Mouse (Mus musculus) MEL (cell line): ENCODE data around the gene Fasn. TPM values are rescaled to one million over a fixed set of nuclear protein-coding genes. Genes with fewer than 3 reads are reported as not detected.

Experiments used
- DNase-seq: peaks from one replicate; pipeline ENCODE4 v3.0.0; 2011; ENCODE audit warnings: low read depth, low spot score
- H3K27ac ChIP-seq: 2 replicates; pipeline ENCODE4 v1.5.1; 2012; ENCODE audit warnings: low read depth, mild to moderate bottlenecking, control low read depth, low read length, moderate library complexity; ENCODE audit not compliant: control insufficient read depth
- H3K27me3 ChIP-seq, 2 experiments: fragments of 150-350 bp in 1 of 2; sonication (generic) in 1 of 2; 2 replicates each; pipeline ENCODE4 v1.6.1; 2012; ENCODE audit warnings: low read length in 2 of 2, mild to moderate bottlenecking in 2 of 2, improper control_type of control experiment in 1 of 2, moderate library complexity in 1 of 2; ENCODE audit not compliant: insufficient read depth in 2 of 2, control insufficient read depth in 1 of 2
- H3K36me3 ChIP-seq, 2 experiments: 2 replicates each; pipeline ENCODE4 v1.6.1; 2012 to 2014; ENCODE audit warnings: low read length in 2 of 2, improper control_type of control experiment in 1 of 2, inconsistent platforms in 1 of 2, mild to moderate bottlenecking in 1 of 2; ENCODE audit not compliant: insufficient read depth in 2 of 2, control insufficient read depth in 1 of 2
- H3K4me1 ChIP-seq, 2 experiments: fragments of 150-350 bp in 1 of 2; sonication (generic) in 1 of 2; 2 replicates each; pipeline ENCODE4 v1.6.1; 2012; ENCODE audit warnings: low read length in 2 of 2, improper control_type of control experiment in 1 of 2, mild to moderate bottlenecking in 1 of 2; ENCODE audit not compliant: insufficient read depth in 2 of 2, control insufficient read depth in 1 of 2
- H3K4me3 ChIP-seq, 2 experiments: fragments of 150-350 bp in 1 of 2; sonication (generic) in 1 of 2; 2 replicates each; pipeline ENCODE4 v1.5.1; 2012; ENCODE audit warnings: low read depth in 2 of 2, low read length in 2 of 2, mild to moderate bottlenecking in 2 of 2, moderate library complexity in 2 of 2, control low read depth in 1 of 2, improper control_type of control experiment in 1 of 2; ENCODE audit not compliant: control insufficient read depth in 1 of 2, insufficient read depth in 1 of 2
- H3K79me2 ChIP-seq: 2 replicates; pipeline ENCODE4 v1.6.1; 2012; ENCODE audit warnings: mild to moderate bottlenecking, low read length, moderate library complexity; ENCODE audit not compliant: control insufficient read depth, poor library complexity, insufficient read depth
- H3K9ac ChIP-seq: 2 replicates; pipeline ENCODE4 v1.6.1; 2012; ENCODE audit warnings: low read depth, mild to moderate bottlenecking, control low read depth, low read length, moderate library complexity; ENCODE audit not compliant: control insufficient read depth, poor library complexity, severe bottlenecking
- H3K9me3 ChIP-seq: fragments of 150-350 bp; sonication (generic); replicated peaks from 2 replicates; pipeline ENCODE4 v1.6.1; 2012; ENCODE audit warnings: mild to moderate bottlenecking, low read length, improper control_type of control experiment, moderate library complexity; ENCODE audit not compliant: insufficient read depth
- BHLHE40 ChIP-seq: IDR thresholded peaks from 2 replicates; pipeline ENCODE4 v1.6.1; 2012; ENCODE audit warnings: low read depth, mild to moderate bottlenecking, inconsistent platforms, low read length, improper control_type of control experiment, borderline replicate concordance
- CHD2 ChIP-seq: IDR thresholded peaks from 2 replicates; pipeline ENCODE4 v1.6.1; 2011; ENCODE audit warnings: low read length, improper control_type of control experiment
- E2F4 ChIP-seq: IDR thresholded peaks from 2 replicates; pipeline ENCODE4 v1.6.1; 2011; ENCODE audit warnings: low read depth, low read length, improper control_type of control experiment, borderline replicate concordance
- ELF1 ChIP-seq: IDR thresholded peaks from 2 replicates; pipeline ENCODE4 v1.6.1; 2014; ENCODE audit warnings: low read depth, mild to moderate bottlenecking, inconsistent platforms, low read length, improper control_type of control experiment, moderate library complexity
- GATA1 ChIP-seq: IDR thresholded peaks from 2 replicates; pipeline ENCODE4 v1.6.1; 2011; ENCODE audit warnings: low read depth, low read length, improper control_type of control experiment
- KAT2A ChIP-seq: conservative IDR thresholded peaks from 2 replicates; pipeline ENCODE4 v1.6.1; 2012; ENCODE audit warnings: low read depth, low read length, improper control_type of control experiment, inconsistent platforms
- MAZ ChIP-seq: IDR thresholded peaks from 2 replicates; pipeline ENCODE4 v1.6.1; 2012; ENCODE audit warnings: low read depth, mild to moderate bottlenecking, inconsistent platforms, low read length, improper control_type of control experiment
- MXI1 ChIP-seq: IDR thresholded peaks from 2 replicates; pipeline ENCODE4 v1.6.1; 2011; ENCODE audit warnings: mild to moderate bottlenecking, low read depth, low read length, improper control_type of control experiment
- MYB ChIP-seq: IDR thresholded peaks from 2 replicates; pipeline ENCODE4 v1.6.1; 2011; ENCODE audit warnings: mild to moderate bottlenecking, low read depth, low read length, improper control_type of control experiment
- NRF1 ChIP-seq: IDR thresholded peaks from 2 replicates; pipeline ENCODE4 v1.6.1; 2014; ENCODE audit warnings: low read depth, mild to moderate bottlenecking, inconsistent platforms, low read length, improper control_type of control experiment, moderate library complexity; ENCODE audit not compliant: poor library complexity, insufficient read depth, severe bottlenecking
- POLR2A ChIP-seq, 2 experiments: IDR thresholded peaks; 2 replicates each; pipeline ENCODE4 v1.6.1; 2011 to 2012; ENCODE audit warnings: low read length in 2 of 2, mild to moderate bottlenecking in 2 of 2, control low read depth in 1 of 2, improper control_type of control experiment in 1 of 2, low read depth in 1 of 2, moderate library complexity in 1 of 2; ENCODE audit not compliant: control insufficient read depth in 1 of 2, insufficient read depth in 1 of 2, poor library complexity in 1 of 2
- RAD21 ChIP-seq: IDR thresholded peaks from 2 replicates; pipeline ENCODE4 v1.6.1; 2011; ENCODE audit warnings: mild to moderate bottlenecking, low read depth, low read length, improper control_type of control experiment
- SIN3A ChIP-seq: IDR thresholded peaks from 2 replicates; pipeline ENCODE4 v1.6.1; 2012; ENCODE audit warnings: low read length, improper control_type of control experiment, inconsistent platforms
- TCF12 ChIP-seq: IDR thresholded peaks from 2 replicates; pipeline ENCODE4 v1.6.1; 2014; ENCODE audit warnings: low read depth, mild to moderate bottlenecking, inconsistent platforms, low read length, improper control_type of control experiment, moderate library complexity
- UBTF ChIP-seq: IDR thresholded peaks from 2 replicates; pipeline ENCODE4 v1.6.1; 2012; ENCODE audit warnings: low read depth, mild to moderate bottlenecking, inconsistent platforms, low read length, improper control_type of control experiment, moderate library complexity, borderline replicate concordance; ENCODE audit not compliant: insufficient read depth
- ZNF384 ChIP-seq: IDR thresholded peaks from 2 replicates; pipeline ENCODE4 v1.6.1; 2012; ENCODE audit warnings: low read depth, mild to moderate bottlenecking, inconsistent platforms, low read length, improper control_type of control experiment
- polyA plus RNA-seq, 2 experiments: library from polyadenylated mRNA; stranded (reverse) in 1 of 2; unstranded in 1 of 2; fragments of >175 nt in 1 of 2; fragments of >200 nt in 1 of 2; gene quantifications; 2 replicates each; pipeline versions ENCODE4 v1.2.1 to v1.2.4; 2012; ENCODE audit warnings: low replicate concordance in 2 of 2, low read depth in 1 of 2; ENCODE audit not compliant: insufficient read length in 2 of 2, insufficient read depth in 1 of 2, missing spikeins in 1 of 2
- total RNA-seq: library from RNA; depleted of rRNA; stranded (reverse); fragments of 300-350 nt; gene quantifications from 2 replicates; pipeline ENCODE4 v1.2.3, GENCODE M21; 2012

The Fasn gene
- total and polyA plus RNA-seq, 3 experiments, result 256 to 342 (median 313) TPM

GRCm38 (mm10) chr11:120850331-120851030, 26.1 kb upstream of the Fasn start:
- DNase-seq, result peak; percentile 83
- H3K9ac ChIP-seq, result peak overlapping the region; percentile 37
- H3K4me1 ChIP-seq, result peaks cover 9 to 14% of the 10 kb centered on the region in 2 experiments
- H3K36me3 ChIP-seq, result peaks cover 0 to 9% of the 10 kb centered on the region in 2 experiments; a peak in 2 of 4 replicates
- H3K4me3 ChIP-seq, result no peak overlapping the region
- H3K9me3 ChIP-seq, result no peaks in the 10 kb centered on the region
- H3K27ac ChIP-seq, result peak overlapping the region; percentile 27
- no peaks in the 10 kb centered on the region for H3K27me3 ChIP-seq
- H3K79me2 ChIP-seq, result no peaks in the 10 kb centered on the region
- TF ChIP-seq E2F4 (no peak), RAD21 (no peak), UBTF (no peak), GATA1 (no peak), ELF1 (peak; percentile 70), MAZ (peak; percentile 36; the same call in 1 of the 2 replicates), SIN3A (0 out of 2 replicates have a peak, but pooled peaks have one; percentile 46), POLR2A (IDR thresholded peaks at IDR 0.05; ENCODE audit: control insufficient read depth in 1 of 2, insufficient read depth in 1 of 2, low read depth in 1 of 2, low read length in 2 of 2, poor library complexity in 1 of 2) (peak; percentile 15 to 53; a peak in 1 of 4 replicates), TCF12 (no peak), MXI1 (0 out of 2 replicates have a peak, but pooled peaks have one; percentile 32), KAT2A (no peak), ZNF384 (peak; percentile 83)

- peaks cover 0 to 9% of the 10 kb centered on the region in 2 experiments; a peak in 2 of 4 replicates for H3K36me3 ChIP-seq
- peaks cover 9 to 13% of the 10 kb centered on the region in 2 experiments for H3K4me1 ChIP-seq
- no peak overlapping the region for H3K9ac ChIP-seq
- TF ChIP-seq NRF1, result no peak
- TF ChIP-seq CHD2, result no peak
- TF ChIP-seq MAZ, result no peak
- no peak for TF ChIP-seq MYB
- no peak for TF ChIP-seq E2F4
- TF ChIP-seq BHLHE40, result no peak
- no peaks in the 10 kb centered on the region for H3K27me3 ChIP-seq
- H3K4me3 ChIP-seq, result no peak overlapping the region
- H3K79me2 ChIP-seq, result no peaks in the 10 kb centered on the region
- no peak for DNase-seq
- H3K27ac ChIP-seq, result no peak overlapping the region
- H3K9me3 ChIP-seq, result no peaks in the 10 kb centered on the region
Observed at GRCm38 (mm10) chr11:120846725-120847475, 22.6 kb upstream of the Fasn start.
